Mouse (Mus musculus) skeletal muscle tissue, adult 2 months (tissue): ENCODE measurements at regions not wholly inside any gene's neighbourhood (a gene's known extent, or its start where the extent isn't known, plus 50 kb on each side); places are given as distances from the start of the nearest gene placed in this dataset.

Source experiments
- DNase-seq: peaks from one replicate; pipeline ENCODE4 v3.0.0-alpha.2; 2012; ENCODE audit warnings: low read depth, low spot score

DNA sequence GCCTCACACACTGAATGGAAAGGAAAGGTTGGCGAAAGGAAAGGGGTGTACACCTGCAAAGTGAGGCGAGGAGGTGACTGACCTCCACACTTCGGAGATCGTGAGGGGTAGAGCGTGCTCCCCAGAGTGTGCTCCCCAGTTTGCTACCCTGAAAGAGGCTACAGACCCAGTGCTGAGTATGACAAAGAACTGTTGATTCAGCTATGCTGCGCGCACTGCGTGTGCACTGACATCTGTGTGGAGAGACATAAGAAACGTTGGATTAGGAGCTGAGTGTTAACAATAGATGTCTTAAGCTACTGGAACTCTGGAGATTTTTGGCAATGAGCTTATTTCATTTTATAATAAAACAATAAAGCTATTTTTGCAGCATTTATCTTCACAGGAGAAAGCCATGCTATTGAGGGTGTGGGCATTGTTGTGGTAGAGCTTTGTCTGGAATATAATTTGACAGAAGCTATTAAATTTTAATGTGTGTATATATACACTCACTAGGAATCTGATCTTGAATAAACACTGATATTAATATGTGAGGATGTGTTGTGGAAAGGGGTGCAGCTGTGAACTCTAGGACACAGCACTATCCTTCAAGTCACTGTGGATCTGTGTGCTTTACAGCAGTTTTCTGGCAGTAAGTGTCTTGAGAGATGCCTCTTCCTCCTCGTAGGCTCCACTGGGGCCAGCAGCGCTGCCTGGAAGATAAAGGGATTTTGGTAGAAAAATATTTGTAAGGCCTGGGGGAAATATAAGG, 271.2 kb upstream of the Zfp637 start:
- no peak for DNase-seq

DNA sequence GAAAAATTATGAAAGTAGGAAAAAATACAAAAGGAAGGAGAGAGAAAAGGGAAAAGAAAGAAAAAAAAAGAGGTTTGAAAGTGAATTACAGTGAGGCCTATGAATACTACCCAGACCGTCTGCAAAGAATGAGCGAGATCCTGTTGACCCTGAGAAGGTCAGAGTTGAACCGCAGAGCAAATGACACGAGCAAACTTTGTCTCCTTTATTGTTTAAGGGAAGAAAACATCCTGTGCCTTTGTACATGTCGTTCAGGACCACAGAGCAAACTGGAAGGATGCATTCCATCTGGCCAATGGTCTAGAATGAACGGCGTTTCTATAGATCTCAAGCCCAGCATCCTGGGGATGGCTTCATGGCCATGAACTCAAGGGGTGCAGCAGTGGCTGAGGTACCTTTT, 270.6 kb upstream of the Zfp637 start:
- DNase-seq: no peak

DNA sequence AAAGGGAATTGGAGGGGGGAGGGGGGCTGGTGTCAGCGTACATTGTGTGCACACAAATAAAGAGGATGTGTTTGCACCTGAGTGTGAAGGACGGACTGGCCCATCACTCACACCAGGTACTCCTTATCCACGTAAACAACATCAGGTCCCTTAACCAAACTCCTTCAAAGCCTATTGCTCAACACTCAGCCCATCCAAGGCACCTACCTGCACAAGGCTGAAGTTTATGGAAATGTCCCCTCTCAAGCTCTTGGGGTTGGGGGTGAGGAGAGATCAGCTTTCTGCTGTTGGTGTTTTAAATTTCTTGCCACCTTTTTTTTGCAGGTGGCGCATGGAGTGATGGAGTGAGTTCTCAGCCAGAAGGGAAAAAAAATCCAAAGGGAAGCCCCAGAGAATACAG, 270.2 kb upstream of the Zfp637 start:
- no peak for DNase-seq

- DNase-seq: no peak
Observed at GRCm38 (mm10) chr6:117572006-117572405, 269.0 kb upstream of the Zfp637 start.

DNA sequence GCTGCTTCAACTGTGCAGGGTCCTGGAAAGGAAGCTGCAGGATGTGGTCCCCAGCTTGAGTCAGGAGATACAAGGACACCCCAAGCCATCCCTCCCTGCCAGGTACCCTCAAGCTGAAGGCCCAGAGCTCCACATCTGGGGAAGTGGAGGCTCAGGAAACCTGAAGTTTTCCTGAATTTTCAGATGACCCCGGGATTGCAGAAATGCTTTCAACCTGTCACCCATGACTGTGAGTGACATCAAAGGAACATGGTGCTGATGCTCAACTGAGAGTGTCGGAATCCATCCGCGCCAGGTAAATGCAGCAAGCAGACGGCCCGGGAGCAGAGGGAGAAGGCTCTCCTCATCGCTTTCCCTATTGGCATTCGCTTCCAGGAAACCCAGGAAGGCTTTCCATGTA, 267.6 kb upstream of the Zfp637 start:
- DNase-seq: no peak

- DNase-seq: no peak
Observed at GRCm38 (mm10) chr6:117574146-117574545, 266.8 kb upstream of the Zfp637 start.

- DNase-seq: no peak
Observed at GRCm38 (mm10) chr6:117575057-117575456, 265.9 kb upstream of the Zfp637 start.

DNA sequence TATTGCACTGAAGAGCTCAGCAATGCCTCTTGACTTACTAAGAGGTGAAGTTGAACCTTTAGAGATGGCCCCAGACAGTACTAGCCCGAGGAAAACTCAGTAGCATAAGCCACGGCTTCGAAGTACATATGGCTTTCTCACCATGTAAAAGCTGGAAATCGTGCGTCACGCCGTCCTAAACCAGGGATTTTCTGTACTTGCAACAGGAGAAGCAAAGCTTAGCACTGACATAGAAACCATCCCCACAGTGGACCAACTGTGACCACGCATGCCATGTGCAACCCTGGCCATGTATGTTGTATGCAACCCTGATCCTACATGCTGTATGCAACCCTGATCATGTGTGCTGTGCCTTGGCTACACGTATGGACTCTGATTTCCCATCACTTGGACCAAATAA, 265.0 kb upstream of the Zfp637 start:
- no peak for DNase-seq

- DNase-seq: peak; percentile 31
Observed at GRCm38 (mm10) chr6:117577539-117578521, 263.1 kb upstream of the Zfp637 start.

- peak; percentile 20 for DNase-seq
Observed at GRCm38 (mm10) chr6:117580951-117581350, 260.0 kb upstream of the Zfp637 start.

GRCm38 (mm10) chr6:117583121-117583520, 257.9 kb upstream of the Zfp637 start:
- DNase-seq: peak; percentile 79

DNA sequence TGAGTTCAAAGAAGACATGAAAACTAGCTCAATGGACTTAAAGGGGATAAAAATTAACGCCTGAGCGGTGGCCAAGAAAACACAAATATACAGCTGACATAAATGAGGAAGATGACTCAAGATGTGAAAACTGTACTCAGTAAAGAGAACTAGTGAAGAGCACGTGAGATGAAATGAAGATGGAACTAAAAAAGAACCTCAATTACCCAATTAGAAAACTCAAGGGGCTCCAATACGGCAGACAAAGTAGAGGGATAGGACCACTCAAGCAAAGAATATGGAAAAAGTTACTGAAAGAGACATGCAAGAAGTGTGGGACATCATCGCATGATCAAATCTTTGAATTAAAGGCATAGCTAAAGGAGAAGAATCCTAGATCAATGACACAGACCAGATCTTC, 256.4 kb upstream of the Zfp637 start:
- no peak for DNase-seq

DNA sequence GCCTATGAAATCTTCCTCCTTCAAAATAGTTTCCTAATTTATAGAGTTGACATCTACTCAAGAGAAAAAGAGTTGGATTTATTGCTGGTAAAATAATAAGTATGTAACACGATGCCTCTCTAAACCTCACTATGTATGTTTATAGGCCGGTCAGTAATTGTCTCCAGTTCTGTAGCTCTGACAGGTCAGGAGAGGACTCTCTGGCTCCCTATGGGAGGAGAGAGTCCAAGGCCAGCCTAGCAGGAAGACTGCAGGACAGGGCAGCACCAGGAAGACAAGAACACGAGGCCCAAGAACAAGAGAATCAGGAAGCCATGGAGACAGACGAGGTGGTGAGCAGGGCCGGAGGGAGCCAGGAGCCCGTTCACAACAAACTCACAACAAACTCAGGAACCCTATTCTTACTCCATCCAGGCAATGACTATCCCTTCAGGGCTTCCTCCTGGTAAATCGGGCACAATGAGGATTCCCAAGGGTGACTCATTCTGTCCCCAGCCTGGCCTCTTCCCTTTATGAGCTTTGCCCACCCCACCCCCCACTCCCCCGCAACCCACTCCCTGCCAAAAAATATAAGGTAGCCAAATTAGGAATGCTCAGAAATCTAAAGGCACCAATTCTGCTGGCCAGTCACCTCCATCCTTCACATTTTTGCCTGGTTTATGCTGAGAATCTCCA, 244.7 kb upstream of the Zfp637 start:
- DNase-seq: no peak

GRCm38 (mm10) chr6:117604834-117605233, 236.1 kb upstream of the Zfp637 start:
- DNase-seq: no peak

- no peak for DNase-seq
Observed at GRCm38 (mm10) chr6:117605685-117606084, 235.3 kb upstream of the Zfp637 start.

- no peak for DNase-seq
Observed at GRCm38 (mm10) chr6:117606211-117606610, 234.8 kb upstream of the Zfp637 start.

GRCm38 (mm10) chr6:117607023-117607422, 234.0 kb upstream of the Zfp637 start:
- peak; percentile 56 for DNase-seq

GRCm38 (mm10) chr6:117609476-117610404, 231.2 kb upstream of the Zfp637 start:
- DNase-seq: peak; percentile 35

- DNase-seq: no peak
Observed at GRCm38 (mm10) chr6:117611281-117611680, 229.7 kb upstream of the Zfp637 start.

DNA sequence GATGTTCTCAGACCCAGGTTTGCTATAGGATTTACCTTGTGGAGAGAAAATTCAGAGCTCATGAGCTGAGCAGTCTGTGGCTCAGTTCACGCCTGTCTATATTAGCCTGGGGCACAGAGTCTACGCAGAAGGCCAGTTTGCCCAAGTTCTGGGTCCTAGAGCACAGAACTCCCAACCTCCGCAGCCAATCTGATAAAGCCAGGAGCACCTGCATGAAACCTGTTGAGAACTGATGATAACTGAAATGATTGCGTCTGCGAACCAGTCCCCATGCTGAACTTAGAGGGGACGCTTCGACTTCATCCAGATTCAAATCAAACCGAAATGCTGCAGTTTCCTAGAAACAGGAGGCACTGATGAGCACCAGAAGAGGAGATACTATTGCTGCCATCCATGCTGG, 229.0 kb upstream of the Zfp637 start:
- DNase-seq: no peak

DNA sequence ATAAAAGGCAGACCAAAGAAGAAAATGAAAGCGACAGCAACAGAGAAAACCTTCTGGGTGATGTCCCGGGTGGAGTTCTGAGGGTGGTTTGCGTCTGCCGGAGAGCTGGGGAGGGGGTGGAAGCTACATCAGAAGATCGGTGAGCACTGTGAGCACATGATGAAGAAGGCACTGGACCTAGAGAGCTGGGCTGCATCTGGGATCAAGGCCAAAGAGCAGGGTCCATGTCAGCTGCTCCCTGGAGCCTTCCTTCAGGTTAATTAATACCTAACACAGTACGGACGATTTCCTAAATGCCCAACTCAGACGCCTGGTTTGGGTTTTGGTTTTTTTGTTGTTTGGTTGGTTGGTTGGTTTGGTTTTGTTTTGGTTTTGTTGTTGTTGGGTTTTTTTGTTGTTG, 228.6 kb upstream of the Zfp637 start:
- DNase-seq: no peak
